ENCODE assay signal across 21 mouse cellular contexts in the genomic region with DNA sequence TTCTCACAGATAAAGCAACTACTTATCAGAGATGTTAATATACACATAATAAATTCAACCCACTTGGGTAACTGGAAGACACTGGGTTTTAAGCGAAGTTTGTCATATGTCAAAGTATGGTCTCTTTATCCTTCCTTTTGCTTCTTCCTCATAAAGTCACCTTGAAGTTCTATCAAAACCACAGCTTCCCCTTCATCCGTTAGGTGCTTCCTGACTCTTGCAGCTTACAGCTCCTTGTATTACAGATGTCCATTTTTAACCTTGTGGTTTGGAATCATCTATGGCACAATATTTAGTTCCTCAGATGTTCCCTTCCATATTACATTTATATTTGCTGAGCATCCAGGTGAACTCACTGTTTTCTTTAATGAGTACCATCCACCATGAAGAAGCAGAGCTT.
DNase-seq lines count a peak whose midpoint lies in the region; ATAC-seq lines count a peak whose summit lies in the region.
"Had no signal": no experiment of that assay in that cellular context is flagged by ENCODE, and none has a peak within 500 bp of the region (broad histone marks: within the 10 kb centered on the region; RNA-seq: fewer than 3 reads in every experiment).

No protein-coding gene starts in this region.

- H3K36me3 ChIP-seq in forebrain, embryonic 11.5 days (ENCODE audit: control insufficient read depth, insufficient read depth, low read length), result no peaks in the 10 kb centered on the region
- H3K36me3 ChIP-seq: embryonic facial prominence, embryonic 10.5 days; embryonic facial prominence, embryonic 12.5 days; forebrain, embryonic 12.5 days had no signal

- no peak overlapping the region for H3K4me3 ChIP-seq in forebrain, embryonic 11.5 days (ENCODE audit: low read depth, low read length)
- H3K4me3 ChIP-seq: embryonic facial prominence, embryonic 10.5 days; embryonic facial prominence, embryonic 12.5 days; forebrain, embryonic 12.5 days had no signal

- H3K27me3 ChIP-seq in forebrain, embryonic 11.5 days (ENCODE audit: control insufficient read depth, insufficient read depth, low read length), result no peaks in the 10 kb centered on the region
- H3K27me3 ChIP-seq: embryonic facial prominence, embryonic 12.5 days; forebrain, embryonic 12.5 days; Patski had no signal

- H3K4me1 ChIP-seq in forebrain, embryonic 11.5 days (replicated peaks; ENCODE audit: control insufficient read depth, insufficient read depth, low read length), result no peaks in the 10 kb centered on the region
- H3K4me1 ChIP-seq: embryonic facial prominence, embryonic 10.5 days; embryonic facial prominence, embryonic 12.5 days; forebrain, embryonic 12.5 days had no signal

- no peak overlapping the region for H3K4me2 ChIP-seq in forebrain, embryonic 11.5 days (ENCODE audit: low read depth, low read length, severe bottlenecking)
- H3K4me2 ChIP-seq: embryonic facial prominence, embryonic 12.5 days; forebrain, embryonic 12.5 days had no signal

- peak; percentile 34 for DNase-seq in 416B (ENCODE audit: low read depth)
- no peak for DNase-seq in thymus, postnatal 4 days
- DNase-seq in forebrain, embryonic 11.5 days (ENCODE audit: low spot score), result no peak
- DNase-seq: adrenal gland, adult 8-10 months; adrenal gland, postnatal 14 days; adrenal gland, postnatal 36 days; cerebellum, adult 11 months; cerebellum, adult 18-20 months; cerebellum, adult 8-10 months; cerebellum, adult 9-11 months; cerebellum, postnatal 14 days; cerebellum, postnatal 36 days had no signal

- H3K9me3 ChIP-seq in forebrain, embryonic 11.5 days (ENCODE audit: control insufficient read depth, low read length), result no peaks in the 10 kb centered on the region
- H3K9me3 ChIP-seq: embryonic facial prominence, embryonic 10.5 days; embryonic facial prominence, embryonic 12.5 days; forebrain, embryonic 12.5 days had no signal

- ATAC-seq in granulocyte monocyte progenitor cell, adult 5-6 weeks (replicated peaks; ENCODE audit: poor library complexity, severe bottlenecking), result peak; percentile 67
- ATAC-seq in megakaryocyte progenitor cell, adult 5-6 weeks (replicated peaks; ENCODE audit: poor library complexity), result peak; percentile 81
- no peak for ATAC-seq in forebrain, embryonic 11.5 days (replicated peaks; ENCODE audit: low FRiP score)
- ATAC-seq: activated CD4-positive, CD25-positive, alpha-beta regulatory T cell, adult 4 months; forebrain, embryonic 14.5 days; forebrain, embryonic 16.5 days; Patski had no signal

- no peak overlapping the region for H3K9ac ChIP-seq in forebrain, embryonic 11.5 days (ENCODE audit: low read length)
- H3K9ac ChIP-seq: embryonic facial prominence, embryonic 12.5 days; forebrain, embryonic 12.5 days had no signal

- 81% methylated on average over 2 of the region's 2 CpGs for WGBS in forebrain, embryonic 11.5 days

- H3K27ac ChIP-seq in forebrain, embryonic 11.5 days (ENCODE audit: low read depth, low read length), result no peak overlapping the region
- H3K27ac ChIP-seq: embryonic facial prominence, embryonic 10.5 days; embryonic facial prominence, embryonic 12.5 days; forebrain, embryonic 12.5 days had no signal
